Mouse (Mus musculus) E14TG2a.4 (cell line): ENCODE measurements around the gene D6Wsu163e.

Experiments
- CTCF ChIP-seq: conservative IDR thresholded peaks from 2 replicates; pipeline ENCODE4 v1.5.1; 2014; ENCODE audit warnings: low read length
- NANOG ChIP-seq: IDR thresholded peaks from 2 replicates; pipeline ENCODE4 v1.6.1; 2014; ENCODE audit warnings: borderline replicate concordance, low read length, mixed read lengths
- POU5F1 ChIP-seq: IDR thresholded peaks from 2 replicates; pipeline ENCODE4 v1.6.1; 2014; ENCODE audit warnings: low read length, borderline replicate concordance

DNA sequence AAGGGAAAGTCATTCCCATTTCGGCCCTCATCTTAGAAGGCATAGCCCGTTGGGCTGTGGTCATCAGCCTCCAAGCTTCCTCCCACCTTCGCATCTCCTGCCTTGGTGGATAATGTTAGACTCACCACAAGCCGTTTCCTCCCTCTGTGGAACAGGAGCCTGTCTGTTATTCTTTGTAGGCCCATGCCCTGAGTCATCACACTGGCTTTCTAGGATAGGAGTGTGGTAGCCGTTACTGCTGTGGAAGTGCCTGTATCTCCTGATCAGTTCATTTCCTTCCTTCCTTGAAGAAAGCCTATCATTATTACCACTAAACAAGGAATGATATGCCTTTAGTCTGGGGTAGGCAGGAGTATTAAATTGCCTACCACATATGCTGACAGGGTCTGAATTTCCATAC lies 22.9 kb downstream of the D6Wsu163e start:
- TF ChIP-seq CTCF (no peak), POU5F1 (no peak), NANOG (no peak)
